Mouse (Mus musculus) cortical plate, adult 2 months (tissue): ENCODE results near the gene Wrap53. TPM values are rescaled to one million over a fixed set of nuclear protein-coding genes. Genes with fewer than 3 reads are reported as not detected.

Experiments
- H3K27ac ChIP-seq: fragments of 200-500 bp; 2 replicates; pipeline ENCODE4 v1.5.1; 2012; ENCODE audit warnings: low read length, control low read depth, inconsistent platforms; ENCODE audit not compliant: insufficient read depth
- H3K4me1 ChIP-seq: fragments of 200-500 bp; 2 replicates; pipeline ENCODE4 v1.6.1; 2011; ENCODE audit warnings: low read length; ENCODE audit not compliant: control insufficient read depth, insufficient read depth
- H3K4me3 ChIP-seq: fragments of 200-500 bp; 2 replicates; pipeline ENCODE4 v1.5.1; 2011; ENCODE audit warnings: mild to moderate bottlenecking, low read length, control low read depth; ENCODE audit not compliant: insufficient read depth
- CTCF ChIP-seq: fragments of 200-500 bp; IDR thresholded peaks from 2 replicates; pipeline ENCODE4 v1.5.1; 2011; ENCODE audit warnings: mild to moderate bottlenecking, control low read depth, low read length; ENCODE audit not compliant: insufficient read depth; ENCODE audit errors: extremely low read depth
- POLR2A ChIP-seq: fragments of 200-500 bp; IDR thresholded peaks from 2 replicates; pipeline ENCODE4 v1.6.1; 2011; ENCODE audit warnings: mild to moderate bottlenecking, low read length, control low read depth; ENCODE audit not compliant: insufficient read depth; ENCODE audit errors: extremely low read depth
- polyA plus RNA-seq: library from polyadenylated mRNA; depleted of rRNA; stranded (reverse); fragments of >200 nt; gene quantifications from 2 replicates; pipeline ENCODE4 v1.2.3, GENCODE M21; 2012

The Wrap53 gene
- polyA plus RNA-seq, 1 experiment = 14.3 TPM

- H3K4me1 ChIP-seq = no peaks in the 10 kb centered on the region
- TF ChIP-seq CTCF (peak; percentile 82), POLR2A (no peak)
- no peak overlapping the region for H3K4me3 ChIP-seq
- no peak overlapping the region; the same call in 1 of the 2 replicates for H3K27ac ChIP-seq
These were observed 33.6 kb upstream of the Wrap53 start for GRCm38 (mm10) chr11:69613553-69614256.

GRCm38 (mm10) chr11:69610899-69611298 is 30.8 kb upstream of the Wrap53 start:
- H3K4me3 ChIP-seq = no peak overlapping the region
- H3K4me1 ChIP-seq = no peaks in the 10 kb centered on the region; the same call in 1 of the 2 replicates
- TF ChIP-seq POLR2A (no peak), CTCF (no peak)
- no peak overlapping the region for H3K27ac ChIP-seq

- Histone ChIP-seq H3K4me3 (no peak overlapping the region), H3K4me1 (no peaks in the 10 kb centered on the region; the same call in 1 of the 2 replicates), H3K27ac (no peak overlapping the region)
- no peak for TF ChIP-seq POLR2A
- no peak for TF ChIP-seq CTCF
These were observed 29.4 kb upstream of the Wrap53 start for GRCm38 (mm10) chr11:69609416-69609815.

- H3K27ac ChIP-seq = no peak overlapping the region
- TF ChIP-seq POLR2A (no peak), CTCF (no peak)
- no peaks in the 10 kb centered on the region; the same call in 1 of the 2 replicates for H3K4me1 ChIP-seq
- H3K4me3 ChIP-seq = no peak overlapping the region
These were observed 28.5 kb upstream of the Wrap53 start for GRCm38 (mm10) chr11:69608525-69608924.

- H3K4me1 ChIP-seq = no peaks in the 10 kb centered on the region; the same call in 1 of the 2 replicates
- TF ChIP-seq CTCF (no peak), POLR2A (no peak)
- H3K27ac ChIP-seq = no peak overlapping the region
- no peak overlapping the region for H3K4me3 ChIP-seq
These were observed 26.8 kb upstream of the Wrap53 start for GRCm38 (mm10) chr11:69606832-69607231.

GRCm38 (mm10) chr11:69606491-69606795 is 26.4 kb upstream of the Wrap53 start:
- no peak for TF ChIP-seq CTCF
- no peak for TF ChIP-seq POLR2A
- Histone ChIP-seq H3K27ac (no peak overlapping the region), H3K4me3 (peak overlapping the region; percentile 61; the same call in 1 of the 2 replicates), H3K4me1 (no peaks in the 10 kb centered on the region; the same call in 1 of the 2 replicates)

- Histone ChIP-seq H3K4me1 (no peaks in the 10 kb centered on the region; the same call in 1 of the 2 replicates), H3K4me3 (peak within 1 kb of the TSS; percentile 61), H3K27ac (peak within 1 kb of the TSS; percentile 95)
- TF ChIP-seq POLR2A = peak; percentile 95
- TF ChIP-seq CTCF = no peak
These were observed 25.9 kb upstream of the Wrap53 start, which contains the start of gene Atp1b2 for GRCm38 (mm10) chr11:69605726-69606490. Gene Atp1b2, minus strand, starts transcription at chr11:69605942.

GRCm38 (mm10) chr11:69604795-69605664 is 25.0 kb upstream of the Wrap53 start:
- peak overlapping the region; percentile 95 for H3K27ac ChIP-seq
- TF ChIP-seq POLR2A (peak; percentile 50; the same call in 1 of the 2 replicates), CTCF (no peak)
- H3K4me3 ChIP-seq = peak overlapping the region; percentile 61
- peaks cover 1% of the 10 kb centered on the region; the same call in 1 of the 2 replicates for H3K4me1 ChIP-seq

GRCm38 (mm10) chr11:69604347-69604746 is 24.3 kb upstream of the Wrap53 start:
- Histone ChIP-seq H3K4me1 (peaks cover 1% of the 10 kb centered on the region; the same call in 1 of the 2 replicates), H3K4me3 (peak overlapping the region; percentile 61), H3K27ac (peak overlapping the region; percentile 57; the same call in 1 of the 2 replicates)
- TF ChIP-seq POLR2A (no peak), CTCF (no peak)
